Comparison of ENCODE assay signal across 7 mouse cellular contexts in the genomic region with DNA sequence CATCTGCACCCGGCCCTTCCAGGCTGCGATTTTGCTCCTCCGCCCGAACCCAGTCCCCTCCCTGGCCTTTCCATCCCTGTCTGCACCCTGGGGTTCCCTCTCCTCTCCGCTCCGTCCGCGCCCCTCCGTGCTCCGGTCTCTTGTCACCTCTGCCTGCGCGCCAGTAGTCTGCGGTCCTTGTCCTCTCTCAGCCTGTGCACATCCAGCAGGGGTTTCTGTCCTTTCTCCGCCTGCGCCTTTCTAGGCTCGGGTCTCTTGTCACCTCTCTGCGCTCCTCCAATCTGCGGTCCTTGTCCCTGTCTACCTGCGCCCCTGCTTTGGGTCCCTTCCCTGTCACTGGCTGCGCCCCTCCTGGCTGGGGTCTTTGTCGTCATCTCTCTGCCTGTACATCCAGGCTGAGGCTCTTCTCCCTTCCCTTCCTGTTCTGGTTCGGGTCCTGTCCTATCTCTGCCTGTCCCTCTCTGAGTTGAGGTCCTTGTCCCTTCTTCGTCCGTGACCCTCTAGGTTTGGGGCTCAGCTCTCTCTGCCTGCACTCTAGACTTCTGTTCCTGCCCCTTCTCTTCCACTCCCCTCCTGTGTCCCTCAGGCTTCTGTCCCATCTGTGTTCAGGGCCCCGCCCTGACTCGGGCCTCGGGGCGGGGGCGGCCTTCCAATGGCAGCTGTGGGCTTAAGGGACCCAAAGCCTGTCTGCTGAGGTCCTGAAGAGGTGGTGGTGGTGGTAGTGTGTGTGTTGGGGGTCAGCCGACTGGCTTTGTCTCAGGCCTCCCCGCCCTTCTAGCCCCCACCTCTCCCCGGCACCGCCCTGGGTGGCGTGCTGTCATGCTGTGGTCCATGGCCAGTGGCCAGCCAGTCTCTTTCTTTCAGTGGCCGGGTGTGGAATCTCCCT. TPM values are rescaled to one million over a fixed set of nuclear protein-coding genes. Genes with fewer than 3 reads are reported as not detected.
A peak's percentile ranks its signal among the peaks of the same experiment; 100 is the strongest.
DNase-seq lines count a peak whose midpoint lies in the region; ATAC-seq and TF ChIP-seq lines count a peak whose summit lies in the region.

No protein-coding gene starts in this region.

- peaks cover 8 to 17% of the 10 kb centered on the region in 2 experiments for H3K4me1 ChIP-seq in MEL (ENCODE audit: control insufficient read depth in 1 of 2, insufficient read depth in 2 of 2, low read length in 2 of 2)
- H3K4me1 ChIP-seq in embryonic facial prominence, embryonic 15.5 days = peaks cover 36% of the 10 kb centered on the region
- H3K4me1 ChIP-seq in heart, embryonic 13.5 days = peaks cover 53% of the 10 kb centered on the region
- H3K4me1 ChIP-seq in kidney, embryonic 16.5 days (ENCODE audit: insufficient read depth, low read length) = peaks cover 30% of the 10 kb centered on the region
- peaks cover 35% of the 10 kb centered on the region for H3K4me1 ChIP-seq in lung, embryonic 15.5 days
- H3K4me1 ChIP-seq in olfactory bulb, adult 2 months (ENCODE audit: control insufficient read depth, insufficient read depth, low read length) = peaks cover 35% of the 10 kb centered on the region

- no peak overlapping the region for H3K27ac ChIP-seq in MEL (ENCODE audit: control insufficient read depth, low read depth, low read length)
- peak overlapping the region; percentile 87 for H3K27ac ChIP-seq in embryonic facial prominence, embryonic 15.5 days (replicated peaks)
- peak overlapping the region; percentile 94 for H3K27ac ChIP-seq in heart, embryonic 13.5 days (replicated peaks)
- H3K27ac ChIP-seq in kidney, embryonic 16.5 days (ENCODE audit: low read length) = peak overlapping the region; percentile 86
- H3K27ac ChIP-seq in lung, embryonic 15.5 days = peak overlapping the region; percentile 86
- H3K27ac ChIP-seq in olfactory bulb, adult 2 months (ENCODE audit: insufficient read depth, low read depth, low read length) = peak overlapping the region; percentile 98

- H3K4me2 ChIP-seq in embryonic facial prominence, embryonic 15.5 days (replicated peaks) = peak overlapping the region; percentile 96
- H3K4me2 ChIP-seq in heart, embryonic 13.5 days = peak overlapping the region; percentile 99
- peak overlapping the region; percentile 68 for H3K4me2 ChIP-seq in kidney, embryonic 16.5 days (replicated peaks; ENCODE audit: low read depth, low read length)
- peak overlapping the region; percentile 97 for H3K4me2 ChIP-seq in lung, embryonic 15.5 days

- WGBS in embryonic facial prominence, embryonic 15.5 days = 1% methylated on average over 35 of the region's 35 CpGs
- under 1% methylated on average over 32 of the region's 35 CpGs for WGBS in heart, embryonic 13.5 days
- 1% methylated on average over 35 of the region's 35 CpGs for WGBS in kidney, embryonic 16.5 days
- 1% methylated on average over 35 of the region's 35 CpGs for WGBS in lung, embryonic 15.5 days
- WGBS in olfactory bulb, adult 2 months = 2% methylated on average over 35 of the region's 35 CpGs

- H3K4me3 ChIP-seq in MEL (ENCODE audit: control insufficient read depth in 1 of 2, insufficient read depth in 1 of 2, low read depth in 2 of 2, low read length in 2 of 2) = peak overlapping the region; percentile 79 to 94
- H3K4me3 ChIP-seq in embryonic facial prominence, embryonic 15.5 days (replicated peaks) = peak overlapping the region; percentile 64
- H3K4me3 ChIP-seq in heart, embryonic 13.5 days = peak overlapping the region; percentile 98
- H3K4me3 ChIP-seq in kidney, embryonic 16.5 days (ENCODE audit: low read length) = peak overlapping the region; percentile 96
- peak overlapping the region; percentile 78 for H3K4me3 ChIP-seq in lung, embryonic 15.5 days
- H3K4me3 ChIP-seq in olfactory bulb, adult 2 months (ENCODE audit: insufficient read depth, low read depth, low read length) = peak overlapping the region; percentile 88

- TF ChIP-seq POLR2A in MEL (IDR thresholded peaks at IDR 0.05; ENCODE audit: control insufficient read depth in 1 of 2, insufficient read depth in 1 of 2, low read depth in 1 of 2, low read length in 2 of 2, poor library complexity in 1 of 2) = no peak
- no peak for TF ChIP-seq POLR2A in olfactory bulb, adult 2 months (IDR thresholded peaks at IDR 0.05; ENCODE audit: insufficient read depth, low read depth, low read length)

- H3K79me2 ChIP-seq in MEL (ENCODE audit: control insufficient read depth, insufficient read depth, low read length, poor library complexity) = peaks cover 32% of the 10 kb centered on the region

- no peak for TF ChIP-seq RAD21 in MEL (IDR thresholded peaks at IDR 0.05; ENCODE audit: low read depth, low read length)

- no peak for TF ChIP-seq CTCF in MEL (IDR thresholded peaks at IDR 0.05 in 2 of 3, conservative IDR thresholded peaks at IDR 0.05 in 1 of 3; ENCODE audit: control insufficient read depth in 1 of 3, insufficient read depth in 1 of 3, low read depth in 2 of 3, low read length in 3 of 3, poor library complexity in 1 of 3, severe bottlenecking in 1 of 3)
- TF ChIP-seq CTCF in olfactory bulb, adult 2 months (IDR thresholded peaks at IDR 0.05; ENCODE audit: insufficient read depth, low read depth, low read length) = no peak

- H3K27me3 ChIP-seq in MEL (ENCODE audit: control insufficient read depth in 1 of 2, insufficient read depth in 2 of 2, low read length in 2 of 2) = no peaks in the 10 kb centered on the region
- no peaks in the 10 kb centered on the region for H3K27me3 ChIP-seq in embryonic facial prominence, embryonic 15.5 days
- H3K27me3 ChIP-seq in heart, embryonic 13.5 days (replicated peaks) = no peaks in the 10 kb centered on the region
- no peaks in the 10 kb centered on the region for H3K27me3 ChIP-seq in kidney, embryonic 16.5 days (ENCODE audit: insufficient read depth, low read length)
- no peaks in the 10 kb centered on the region for H3K27me3 ChIP-seq in lung, embryonic 15.5 days

- no peak for TF ChIP-seq EP300 in MEL (IDR thresholded peaks at IDR 0.05; ENCODE audit: low read depth in 1 of 2, low read length in 2 of 2)

- ATAC-seq in embryonic facial prominence, embryonic 15.5 days (ENCODE audit: insufficient number of reproducible peaks, low FRiP score, low TSS enrichment, low read depth) = peak; percentile 57
- ATAC-seq in heart, embryonic 13.5 days (ENCODE audit: extremely low read depth, insufficient number of reproducible peaks, low FRiP score, low TSS enrichment) = peak; percentile 27; the same call in 1 of the 2 replicates
- peak; percentile 14; the same call in 1 of the 2 replicates for ATAC-seq in kidney, embryonic 16.5 days (ENCODE audit: low FRiP score, low TSS enrichment)
- peak; percentile 25 for ATAC-seq in lung, embryonic 15.5 days (ENCODE audit: borderline replicate concordance, extremely low read depth, low FRiP score, low TSS enrichment)

- peak overlapping the region; percentile 86 for H3K9ac ChIP-seq in MEL (ENCODE audit: control insufficient read depth, low read depth, low read length, poor library complexity, severe bottlenecking)
- H3K9ac ChIP-seq in embryonic facial prominence, embryonic 15.5 days = peak overlapping the region; percentile 97
- H3K9ac ChIP-seq in heart, embryonic 13.5 days = peak overlapping the region; percentile 99
- peak overlapping the region; percentile 95 for H3K9ac ChIP-seq in kidney, embryonic 16.5 days (replicated peaks; ENCODE audit: low read length)
- H3K9ac ChIP-seq in lung, embryonic 15.5 days = peak overlapping the region; percentile 96

- no peaks in the 10 kb centered on the region for H3K9me3 ChIP-seq in MEL (replicated peaks; ENCODE audit: insufficient read depth, low read length)
- H3K9me3 ChIP-seq in embryonic facial prominence, embryonic 15.5 days (replicated peaks) = no peaks in the 10 kb centered on the region
- no peaks in the 10 kb centered on the region for H3K9me3 ChIP-seq in heart, embryonic 13.5 days
- no peaks in the 10 kb centered on the region for H3K9me3 ChIP-seq in kidney, embryonic 16.5 days (ENCODE audit: low read length)
- H3K9me3 ChIP-seq in lung, embryonic 15.5 days = no peaks in the 10 kb centered on the region

- peaks cover 0 to 9% of the 10 kb centered on the region in 2 experiments; a peak in 2 of 4 replicates for H3K36me3 ChIP-seq in MEL (ENCODE audit: control insufficient read depth in 1 of 2, insufficient read depth in 2 of 2, low read length in 2 of 2)
- H3K36me3 ChIP-seq in embryonic facial prominence, embryonic 15.5 days = peaks cover 17% of the 10 kb centered on the region; the same call in 1 of the 2 replicates
- peaks cover 19% of the 10 kb centered on the region for H3K36me3 ChIP-seq in heart, embryonic 13.5 days
- H3K36me3 ChIP-seq in kidney, embryonic 16.5 days (ENCODE audit: insufficient read depth, low read length) = peaks cover 9% of the 10 kb centered on the region; the same call in 1 of the 2 replicates
- peaks cover 11% of the 10 kb centered on the region; the same call in 1 of the 2 replicates for H3K36me3 ChIP-seq in lung, embryonic 15.5 days

- DNase-seq in MEL (ENCODE audit: low read depth, low spot score) = peak; percentile 60
- peak; percentile 77 to 78 for DNase-seq in adrenal gland, postnatal 36 days

RNA-seq across cellular contexts. Expression of gene Klc1, which starts 0.8 kb away (rescaled TPM):
- 29.1 and 30.7 TPM in 2 replicates for total RNA-seq in MEL (2012; rRNA removed)
- polyA plus RNA-seq in MEL (2012; ENCODE audit: insufficient read depth in 1 of 2, insufficient read length in 2 of 2, low read depth in 1 of 2, low replicate concordance in 2 of 2, missing spikeins in 1 of 2) = 10 to 100 TPM in 1 of 2 experiments, not detected in 1; 60.4 TPM
- total RNA-seq in adrenal gland, postnatal 36 days (2021) = 100 to 1,000 TPM in 1 of 2 experiments, 10 to 100 TPM in 1; 94.0 to 130 TPM
- 124 and 126 TPM in 2 replicates for polyA plus RNA-seq in embryonic facial prominence, embryonic 15.5 days (2015; fragmentation: Nextera tagmentation; extraction: Ambion mirVana)
- polyA plus RNA-seq in heart, embryonic 13.5 days (2015; fragmentation: Nextera tagmentation; extraction: Ambion mirVana) = 95.2 and 103 TPM in 2 replicates
- polyA plus RNA-seq in kidney, embryonic 16.5 days (2015; fragmentation: Nextera tagmentation; extraction: Ambion mirVana) = 98.5 and 101 TPM in 2 replicates
- polyA plus RNA-seq in lung, embryonic 15.5 days (2015; fragmentation: Nextera tagmentation; extraction: Ambion mirVana) = 89.8 and 95.9 TPM in 2 replicates
- 135 and 1,741 TPM in 2 replicates for polyA plus RNA-seq in olfactory bulb, adult 2 months (2012; ENCODE audit: insufficient read depth, insufficient read length, low replicate concordance, missing spikeins)

RNA-seq across cellular contexts. Expression of gene Apopt1, which starts 46.4 kb away (rescaled TPM):
- 19.3 and 25.7 TPM in 2 replicates for total RNA-seq in MEL (2012; rRNA removed)
- 10 to 100 TPM in 1 of 2 experiments, not detected in 1; 46.5 TPM for polyA plus RNA-seq in MEL (2012; ENCODE audit: insufficient read depth in 1 of 2, insufficient read length in 2 of 2, low read depth in 1 of 2, low replicate concordance in 2 of 2, missing spikeins in 1 of 2)
- total RNA-seq in adrenal gland, postnatal 36 days (2021) = 10 to 100 TPM; 58.8 to 76.2 TPM
- polyA plus RNA-seq in embryonic facial prominence, embryonic 15.5 days (2015; fragmentation: Nextera tagmentation; extraction: Ambion mirVana) = 52.6 and 55.7 TPM in 2 replicates
- polyA plus RNA-seq in heart, embryonic 13.5 days (2015; fragmentation: Nextera tagmentation; extraction: Ambion mirVana) = 41.0 and 45.5 TPM in 2 replicates
- 54.8 TPM in 2 replicates for polyA plus RNA-seq in kidney, embryonic 16.5 days (2015; fragmentation: Nextera tagmentation; extraction: Ambion mirVana)
- polyA plus RNA-seq in lung, embryonic 15.5 days (2015; fragmentation: Nextera tagmentation; extraction: Ambion mirVana) = 43.7 and 47.9 TPM in 2 replicates
- not detected in 2 replicates for polyA plus RNA-seq in olfactory bulb, adult 2 months (2012; ENCODE audit: insufficient read depth, insufficient read length, low replicate concordance, missing spikeins)

RNA-seq across cellular contexts. Expression of gene Bag5, which starts 46.4 kb away (rescaled TPM):
- total RNA-seq in MEL (2012; rRNA removed) = 33.3 and 38.0 TPM in 2 replicates
- polyA plus RNA-seq in MEL (2012; ENCODE audit: insufficient read depth in 1 of 2, insufficient read length in 2 of 2, low read depth in 1 of 2, low replicate concordance in 2 of 2, missing spikeins in 1 of 2) = 10 to 100 TPM in 1 of 2 experiments, not detected in 1; 24.0 TPM
- 10 to 100 TPM; 37.2 to 39.8 TPM for total RNA-seq in adrenal gland, postnatal 36 days (2021)
- polyA plus RNA-seq in embryonic facial prominence, embryonic 15.5 days (2015; fragmentation: Nextera tagmentation; extraction: Ambion mirVana) = 65.5 and 66.6 TPM in 2 replicates
- 35.4 and 41.6 TPM in 2 replicates for polyA plus RNA-seq in heart, embryonic 13.5 days (2015; fragmentation: Nextera tagmentation; extraction: Ambion mirVana)
- polyA plus RNA-seq in kidney, embryonic 16.5 days (2015; fragmentation: Nextera tagmentation; extraction: Ambion mirVana) = 52.0 and 59.5 TPM in 2 replicates
- 49.4 and 52.2 TPM in 2 replicates for polyA plus RNA-seq in lung, embryonic 15.5 days (2015; fragmentation: Nextera tagmentation; extraction: Ambion mirVana)
- polyA plus RNA-seq in olfactory bulb, adult 2 months (2012; ENCODE audit: insufficient read depth, insufficient read length, low replicate concordance, missing spikeins) = not detected in 2 replicates

RNA-seq across cellular contexts. Expression of gene Xrcc3, which starts 54.3 kb away (rescaled TPM):
- total RNA-seq in MEL (2012; rRNA removed) = 9.0 and 10.0 TPM in 2 replicates
- 10 to 100 TPM in 1 of 2 experiments, not detected in 1; 18.8 TPM for polyA plus RNA-seq in MEL (2012; ENCODE audit: insufficient read depth in 1 of 2, insufficient read length in 2 of 2, low read depth in 1 of 2, low replicate concordance in 2 of 2, missing spikeins in 1 of 2)
- 10 to 100 TPM; 14.9 to 18.6 TPM for total RNA-seq in adrenal gland, postnatal 36 days (2021)
- 9.4 and 13.5 TPM in 2 replicates for polyA plus RNA-seq in embryonic facial prominence, embryonic 15.5 days (2015; fragmentation: Nextera tagmentation; extraction: Ambion mirVana)
- polyA plus RNA-seq in heart, embryonic 13.5 days (2015; fragmentation: Nextera tagmentation; extraction: Ambion mirVana) = 6.0 and 7.0 TPM in 2 replicates
- 12.4 and 16.1 TPM in 2 replicates for polyA plus RNA-seq in kidney, embryonic 16.5 days (2015; fragmentation: Nextera tagmentation; extraction: Ambion mirVana)
- 7.9 and 8.7 TPM in 2 replicates for polyA plus RNA-seq in lung, embryonic 15.5 days (2015; fragmentation: Nextera tagmentation; extraction: Ambion mirVana)
- not detected in 2 replicates for polyA plus RNA-seq in olfactory bulb, adult 2 months (2012; ENCODE audit: insufficient read depth, insufficient read length, low replicate concordance, missing spikeins)

RNA-seq across cellular contexts. Expression of gene Zfyve21, which starts 54.6 kb away (rescaled TPM):
- total RNA-seq in MEL (2012; rRNA removed) = 7.2 and 8.1 TPM in 2 replicates
- polyA plus RNA-seq in MEL (2012; ENCODE audit: insufficient read depth in 1 of 2, insufficient read length in 2 of 2, low read depth in 1 of 2, low replicate concordance in 2 of 2, missing spikeins in 1 of 2) = 1 to 10 TPM in 1 of 2 experiments, not detected in 1; 9.1 TPM
- 100 to 1,000 TPM in 1 of 2 experiments, 10 to 100 TPM in 1; 96.9 to 101 TPM for total RNA-seq in adrenal gland, postnatal 36 days (2021)
- polyA plus RNA-seq in embryonic facial prominence, embryonic 15.5 days (2015; fragmentation: Nextera tagmentation; extraction: Ambion mirVana) = 120 and 121 TPM in 2 replicates
- polyA plus RNA-seq in heart, embryonic 13.5 days (2015; fragmentation: Nextera tagmentation; extraction: Ambion mirVana) = 74.6 and 85.2 TPM in 2 replicates
- polyA plus RNA-seq in kidney, embryonic 16.5 days (2015; fragmentation: Nextera tagmentation; extraction: Ambion mirVana) = 133 and 159 TPM in 2 replicates
- polyA plus RNA-seq in lung, embryonic 15.5 days (2015; fragmentation: Nextera tagmentation; extraction: Ambion mirVana) = 108 and 113 TPM in 2 replicates
- polyA plus RNA-seq in olfactory bulb, adult 2 months (2012; ENCODE audit: insufficient read depth, insufficient read length, low replicate concordance, missing spikeins) = not detected in 2 replicates
